Mouse (Mus musculus) forebrain, embryonic 11.5 days (tissue): Measurements from ENCODE around the gene CN725425. TPM values are rescaled to one million over a fixed set of nuclear protein-coding genes. Genes with fewer than 3 reads are reported as not detected.

Experiments used
- ATAC-seq: fragments of 200-750 bp; cut with Nextera tagmentation; replicated peaks from 2 replicates; pipeline ENCODE4 v1.8.0; 2017; ENCODE audit warnings: moderate TSS enrichment; ENCODE audit not compliant: low FRiP score
- DNase-seq: peaks from one replicate; pipeline ENCODE4 v3.0.0-alpha.2; 2017; ENCODE audit warnings: low spot score
- H3K27ac ChIP-seq: fragments of 300-500 bp; sonication (generic); 2 replicates; pipeline ENCODE4 v1.5.1; 2014; ENCODE audit warnings: low read depth, low read length
- H3K27me3 ChIP-seq: fragments of 300-500 bp; sonication (generic); 2 replicates; pipeline ENCODE4 v1.6.1; 2014; ENCODE audit warnings: mild to moderate bottlenecking, low read length, mixed read lengths; ENCODE audit not compliant: control insufficient read depth, insufficient read depth
- H3K36me3 ChIP-seq: fragments of 300-500 bp; sonication (generic); 2 replicates; pipeline ENCODE4 v1.6.1; 2014; ENCODE audit warnings: mild to moderate bottlenecking, low read length, moderate library complexity, mixed read lengths; ENCODE audit not compliant: control insufficient read depth, insufficient read depth
- H3K4me1 ChIP-seq: fragments of 300-500 bp; sonication (generic); replicated peaks from 2 replicates; pipeline ENCODE4 v1.6.1; 2014; ENCODE audit warnings: low read length, mixed read lengths; ENCODE audit not compliant: control insufficient read depth, insufficient read depth
- H3K4me2 ChIP-seq: fragments of 300-500 bp; sonication (generic); 2 replicates; pipeline ENCODE4 v1.6.1; 2014; ENCODE audit warnings: low read depth, mild to moderate bottlenecking, low read length, moderate library complexity, mixed read lengths; ENCODE audit not compliant: severe bottlenecking
- H3K4me3 ChIP-seq: fragments of 300-500 bp; sonication (generic); 2 replicates; pipeline ENCODE4 v1.5.1; 2014; ENCODE audit warnings: low read depth, low read length
- H3K9ac ChIP-seq: fragments of 300-500 bp; sonication (generic); 2 replicates; pipeline ENCODE4 v1.6.1; 2014; ENCODE audit warnings: low read length
- H3K9me3 ChIP-seq: fragments of 300-500 bp; sonication (generic); 2 replicates; pipeline ENCODE4 v1.6.1; 2016; ENCODE audit warnings: low read length, mixed read lengths; ENCODE audit not compliant: control insufficient read depth
- WGBS: fragments of 180-500 bp; shearing (Covaris S2); extraction: QIAGEN DNeasy Blood & Tissue Kit; methylation state at CpG from one replicate; pipeline ENCODE4 v1.1.7; 2014; 5-methylcytosine and 5-hydroxymethylcytosine counted together
- polyA plus RNA-seq: library from polyadenylated mRNA; unstranded; fragments of >200 nt; fragmentation: Nextera tagmentation; extraction: Ambion mirVana; gene quantifications from 2 replicates; pipeline ENCODE4 v1.2.1, GENCODE M21; 2014

CN725425 gene
- polyA plus RNA-seq: 0.12 TPM in 1 of 2 replicates, not detected in the other

DNA sequence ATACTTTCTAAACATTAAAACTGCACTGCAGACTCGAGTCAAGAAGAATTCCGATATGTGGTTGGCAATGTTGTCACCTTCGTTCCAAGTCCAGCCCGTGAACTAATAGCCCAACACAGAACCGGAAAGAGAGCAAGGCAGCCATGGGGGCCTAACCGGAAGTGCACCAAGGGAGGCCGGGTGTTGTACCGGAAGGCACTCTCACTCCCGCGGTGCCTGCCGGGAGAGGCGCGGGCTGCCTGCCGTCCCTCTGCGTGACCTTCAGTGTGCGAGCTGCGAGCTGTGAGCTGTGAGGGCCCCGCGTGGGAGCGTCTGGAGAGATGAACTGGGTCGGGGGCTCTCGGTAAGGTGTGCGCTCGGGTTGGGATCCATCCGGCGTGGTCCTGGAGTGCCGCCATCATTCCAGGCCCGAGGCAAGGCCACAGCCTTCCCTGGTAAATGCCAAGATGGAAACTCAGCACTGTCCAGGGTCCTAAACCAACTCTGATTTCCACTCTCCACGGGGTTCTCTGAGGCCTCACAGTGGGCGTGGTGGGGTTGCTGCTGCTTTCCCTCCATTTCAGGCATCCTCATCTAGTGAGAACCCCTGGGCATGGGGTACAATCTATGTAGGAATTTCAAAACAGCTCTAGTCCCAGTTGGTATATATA, at the start of gene CN725425:
Gene CN725425 (plus strand): TSS at position 239 of the 650 bp plus-strand sequence.
- H3K27me3 ChIP-seq: no peaks in the 10 kb centered on the region
- H3K27ac ChIP-seq: no peak within 1 kb of the TSS
- no peak within 1 kb of the TSS for H3K4me3 ChIP-seq
- no peak for ATAC-seq
- H3K36me3 ChIP-seq: no peaks in the 10 kb centered on the region
- 94% methylated on average over 30 of the region's 30 CpGs for WGBS
- H3K9ac ChIP-seq: no peak within 1 kb of the TSS
- no peaks in the 10 kb centered on the region for H3K4me1 ChIP-seq
- DNase-seq: no peak
- H3K4me2 ChIP-seq: no peak within 1 kb of the TSS
- H3K9me3 ChIP-seq: no peaks in the 10 kb centered on the region

GRCm38 (mm10) chr15:91152592-91152991, 46.7 kb upstream of the CN725425 start:
- DNase-seq: no peak
- Histone ChIP-seq H3K4me1 (no peaks in the 10 kb centered on the region), H3K9me3 (no peaks in the 10 kb centered on the region; the same call in 1 of the 2 replicates), H3K27ac (no peak overlapping the region), H3K4me3 (no peak overlapping the region), H3K9ac (no peak overlapping the region), H3K27me3 (no peaks in the 10 kb centered on the region), H3K36me3 (peaks cover 6% of the 10 kb centered on the region), H3K4me2 (no peak overlapping the region)
- ATAC-seq: no peak
- 83% methylated on average over 1 of the region's 1 CpGs for WGBS

- DNase-seq: no peak
- Histone ChIP-seq H3K27me3 (no peaks in the 10 kb centered on the region), H3K9me3 (no peaks in the 10 kb centered on the region; the same call in 1 of the 2 replicates), H3K27ac (no peak overlapping the region), H3K36me3 (peaks cover 5% of the 10 kb centered on the region), H3K4me3 (no peak overlapping the region), H3K9ac (no peak overlapping the region), H3K4me1 (no peaks in the 10 kb centered on the region), H3K4me2 (no peak overlapping the region)
- 84% methylated on average over 3 of the region's 3 CpGs for WGBS
- no peak for ATAC-seq
Observed at GRCm38 (mm10) chr15:91153311-91153710, 46.0 kb upstream of the CN725425 start.

- no peak overlapping the region for H3K27ac ChIP-seq
- ATAC-seq: no peak
- 88% methylated on average over 5 of the region's 5 CpGs for WGBS
- no peaks in the 10 kb centered on the region; the same call in 1 of the 2 replicates for H3K36me3 ChIP-seq
- no peaks in the 10 kb centered on the region for H3K4me1 ChIP-seq
- no peaks in the 10 kb centered on the region for H3K27me3 ChIP-seq
- H3K4me2 ChIP-seq: no peak overlapping the region
- no peak overlapping the region for H3K9ac ChIP-seq
- H3K4me3 ChIP-seq: no peak overlapping the region
- H3K9me3 ChIP-seq: no peaks in the 10 kb centered on the region
- no peak for DNase-seq
Observed at GRCm38 (mm10) chr15:91161153-91161552, 38.1 kb upstream of the CN725425 start.

- no peak overlapping the region for H3K9ac ChIP-seq
- H3K27me3 ChIP-seq: no peaks in the 10 kb centered on the region
- no peaks in the 10 kb centered on the region for H3K4me1 ChIP-seq
- H3K4me3 ChIP-seq: no peak overlapping the region
- H3K27ac ChIP-seq: no peak overlapping the region
- no peaks in the 10 kb centered on the region for H3K9me3 ChIP-seq
- ATAC-seq (no peak), DNase-seq (no peak)
- WGBS: 93% methylated on average over 2 of the region's 2 CpGs
- H3K4me2 ChIP-seq: no peak overlapping the region
- H3K36me3 ChIP-seq: no peaks in the 10 kb centered on the region; the same call in 1 of the 2 replicates
Observed at GRCm38 (mm10) chr15:91163454-91163853, 35.8 kb upstream of the CN725425 start.

- no peak overlapping the region for H3K27ac ChIP-seq
- H3K4me1 ChIP-seq: no peaks in the 10 kb centered on the region
- ATAC-seq (peak; percentile 76), DNase-seq (no peak)
- H3K4me3 ChIP-seq: no peak overlapping the region
- H3K9me3 ChIP-seq: no peaks in the 10 kb centered on the region
- no peaks in the 10 kb centered on the region; the same call in 1 of the 2 replicates for H3K36me3 ChIP-seq
- no peak overlapping the region for H3K9ac ChIP-seq
- WGBS: 5% methylated on average over 5 of the region's 5 CpGs
- no peaks in the 10 kb centered on the region for H3K27me3 ChIP-seq
- no peak overlapping the region for H3K4me2 ChIP-seq
Observed at GRCm38 (mm10) chr15:91165021-91165420, 34.3 kb upstream of the CN725425 start.

DNA sequence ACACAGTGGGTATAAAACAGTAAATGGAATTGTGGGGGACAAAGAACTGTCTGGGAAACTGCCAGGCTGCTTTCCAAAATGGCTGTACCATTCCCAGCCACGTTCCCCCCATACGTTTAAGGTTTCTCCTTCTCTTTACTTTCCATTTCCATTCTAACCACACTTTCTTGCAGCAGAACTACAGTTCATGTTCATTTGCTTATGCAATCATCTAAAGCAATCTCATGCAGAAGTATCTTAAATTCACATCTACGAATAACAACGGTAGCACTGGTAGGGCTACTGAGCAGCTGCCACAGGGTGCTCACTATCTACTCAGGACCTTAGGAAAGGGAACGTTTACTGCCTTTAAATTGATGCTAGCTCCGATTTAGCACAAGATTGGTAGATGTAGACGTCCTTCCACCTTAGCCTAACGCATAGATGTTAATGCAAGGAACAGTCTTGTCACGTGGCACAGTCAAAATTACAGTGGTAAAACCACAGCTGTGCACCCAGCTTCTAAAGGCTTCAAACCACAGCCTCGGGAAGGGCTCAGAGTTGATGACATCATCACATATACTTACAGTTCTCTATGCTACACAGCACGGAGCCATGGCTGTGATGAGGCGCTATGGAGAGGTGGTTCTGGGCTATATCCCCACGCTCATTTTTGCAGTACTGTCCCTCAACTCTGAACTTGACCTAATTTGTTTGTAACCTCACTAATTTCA, 31.3 kb upstream of the CN725425 start:
- no peak overlapping the region for H3K27ac ChIP-seq
- H3K27me3 ChIP-seq: no peaks in the 10 kb centered on the region
- H3K4me1 ChIP-seq: no peaks in the 10 kb centered on the region
- 93% methylated on average over 13 of the region's 13 CpGs for WGBS
- H3K4me3 ChIP-seq: no peak overlapping the region
- H3K36me3 ChIP-seq: no peaks in the 10 kb centered on the region; the same call in 1 of the 2 replicates
- no peak overlapping the region for H3K4me2 ChIP-seq
- no peak overlapping the region for H3K9ac ChIP-seq
- H3K9me3 ChIP-seq: no peaks in the 10 kb centered on the region
- no peak for DNase-seq
- ATAC-seq: no peak

DNA sequence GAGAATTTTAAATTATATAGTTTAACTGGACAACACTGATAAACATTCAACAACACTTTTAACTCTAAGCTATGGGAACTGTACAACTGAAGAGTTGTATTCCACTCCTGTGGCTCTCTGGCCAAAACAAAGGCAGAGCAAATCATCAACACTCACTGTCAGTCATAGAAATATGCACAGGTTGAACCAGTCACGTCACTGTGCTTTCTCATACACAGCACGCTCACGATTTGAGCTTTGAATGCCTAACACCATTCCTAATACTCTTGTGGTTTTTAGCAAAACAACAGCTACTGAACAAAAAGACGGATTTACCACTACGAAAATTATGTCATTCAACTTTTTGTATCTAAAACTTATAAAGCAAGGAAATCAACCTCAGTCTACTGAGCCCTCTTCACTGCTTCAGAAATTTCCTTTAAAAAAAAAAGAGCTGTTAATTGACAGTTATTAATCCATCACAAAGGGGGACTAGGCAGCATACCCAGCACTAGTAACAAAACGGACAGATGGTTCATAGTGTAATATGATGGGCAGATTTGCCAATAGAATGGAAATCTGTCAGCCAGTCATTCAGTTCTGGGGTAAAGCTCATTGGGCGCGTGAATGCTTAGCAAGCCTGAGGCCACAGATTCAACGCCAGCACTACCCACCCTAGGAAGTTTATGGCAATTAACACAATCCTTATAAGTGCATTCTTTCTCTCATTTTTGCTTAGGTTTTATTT, 28.5 kb upstream of the CN725425 start:
- no peak overlapping the region for H3K4me2 ChIP-seq
- H3K27me3 ChIP-seq: no peaks in the 10 kb centered on the region
- no peaks in the 10 kb centered on the region; the same call in 1 of the 2 replicates for H3K36me3 ChIP-seq
- ATAC-seq (peak; percentile 69), DNase-seq (no peak)
- H3K4me1 ChIP-seq: no peaks in the 10 kb centered on the region
- H3K4me3 ChIP-seq: no peak overlapping the region
- no peak overlapping the region for H3K9ac ChIP-seq
- no peaks in the 10 kb centered on the region for H3K9me3 ChIP-seq
- no peak overlapping the region for H3K27ac ChIP-seq
- WGBS: 72% methylated on average over 9 of the region's 9 CpGs
